Comparison of ENCODE assay signal across 10 mouse cellular contexts in genomic region chr2:152784640-152785039, GRCm38 (mm10). TPM values are rescaled to one million over a fixed set of nuclear protein-coding genes. Genes with fewer than 3 reads are reported as not detected.
A peak's percentile ranks its signal among the peaks of the same experiment; 100 is the strongest.
DNase-seq lines count a peak whose midpoint lies in the region; ATAC-seq and TF ChIP-seq lines count a peak whose summit lies in the region.
"Had no signal": no experiment of that assay in that cellular context is flagged by ENCODE, and none has a peak within 500 bp of the region (broad histone marks: within the 10 kb centered on the region; RNA-seq: fewer than 3 reads in every experiment).

No protein-coding gene starts in this region.

- no peak overlapping the region for H3K4me2 ChIP-seq in liver, embryonic 15.5 days
- H3K4me2 ChIP-seq in neural tube, embryonic 15.5 days, result no peak overlapping the region
- H3K4me2 ChIP-seq: midbrain, embryonic 12.5 days had no signal

- no peak for TF ChIP-seq CTCF in gastrocnemius, adult 2 months (IDR thresholded peaks at IDR 0.05)
- TF ChIP-seq CTCF in left cerebral cortex, adult 2 months (IDR thresholded peaks at IDR 0.05), result no peak

- peak overlapping the region; percentile 95 for H3K27ac ChIP-seq in gastrocnemius, adult 2 months
- peak overlapping the region; percentile 85 for H3K27ac ChIP-seq in left cerebral cortex, adult 2 months
- H3K27ac ChIP-seq in liver, embryonic 15.5 days (replicated peaks), result peak overlapping the region; percentile 99
- peak overlapping the region; percentile 79 for H3K27ac ChIP-seq in neural tube, embryonic 15.5 days (replicated peaks)
- H3K27ac ChIP-seq: midbrain, embryonic 12.5 days had no signal

- H3K4me1 ChIP-seq in liver, embryonic 15.5 days (replicated peaks), result peaks cover 98% of the 10 kb centered on the region
- H3K4me1 ChIP-seq in neural tube, embryonic 15.5 days, result peaks cover 29% of the 10 kb centered on the region

- DNase-seq in gastrocnemius, adult 2 months, result no peak
- DNase-seq in gastrocnemius, adult 18-20 months (ENCODE audit: low spot score), result no peak
- DNase-seq in left cerebral cortex, adult 2 months (ENCODE audit: extremely low spot score in 1 of 2, low spot score in 2 of 2), result no peak
- DNase-seq in left cerebral cortex, adult 18-20 months (ENCODE audit: low spot score in 2 of 2), result no peak
- no peak for DNase-seq in gastrocnemius, postnatal 10 days
- DNase-seq in adipocyte (ENCODE audit: low spot score), result no peak
- DNase-seq: cerebellum, adult 11-12 months had no signal

- H3K9me3 ChIP-seq in liver, embryonic 15.5 days (replicated peaks), result no peaks in the 10 kb centered on the region
- no peaks in the 10 kb centered on the region for H3K9me3 ChIP-seq in neural tube, embryonic 15.5 days (replicated peaks)
- H3K9me3 ChIP-seq: midbrain, embryonic 12.5 days had no signal

- peaks cover 46% of the 10 kb centered on the region for H3K36me3 ChIP-seq in liver, embryonic 15.5 days (replicated peaks)
- H3K36me3 ChIP-seq in neural tube, embryonic 15.5 days, result peaks cover 20% of the 10 kb centered on the region

- no peaks in the 10 kb centered on the region for H3K27me3 ChIP-seq in liver, embryonic 15.5 days
- H3K27me3 ChIP-seq in neural tube, embryonic 15.5 days (replicated peaks), result no peaks in the 10 kb centered on the region
- H3K27me3 ChIP-seq: midbrain, embryonic 12.5 days had no signal

- no peak for ATAC-seq in liver, embryonic 15.5 days (ENCODE audit: insufficient read depth)
- ATAC-seq in neural tube, embryonic 15.5 days (ENCODE audit: low FRiP score), result no peak

- H3K4me3 ChIP-seq in gastrocnemius, adult 2 months, result no peak overlapping the region
- no peak overlapping the region for H3K4me3 ChIP-seq in left cerebral cortex, adult 2 months
- no peak overlapping the region for H3K4me3 ChIP-seq in liver, embryonic 15.5 days (replicated peaks)
- no peak overlapping the region for H3K4me3 ChIP-seq in neural tube, embryonic 15.5 days (replicated peaks)
- H3K4me3 ChIP-seq: midbrain, embryonic 12.5 days had no signal

- H3K9ac ChIP-seq in liver, embryonic 15.5 days, result no peak overlapping the region
- H3K9ac ChIP-seq in neural tube, embryonic 15.5 days (replicated peaks), result no peak overlapping the region
- H3K9ac ChIP-seq: midbrain, embryonic 12.5 days had no signal

- 75% methylated on average over 8 of the region's 8 CpGs for WGBS in liver, embryonic 15.5 days (ENCODE audit: insufficient replicate concordance)
- WGBS in neural tube, embryonic 15.5 days, result 94% methylated on average over 8 of the region's 8 CpGs

- intact Hi-C loops in gastrocnemius, adult 2 months (cut with DNase I), result loop anchor here (5.0 kb wide), 1 partner anchor 47 kb away; the partner anchor contains the start of gene Id1
- intact Hi-C loops in left cerebral cortex, adult 2 months (cut with DNase I), result loop anchor here (1.0 kb wide), 2 partner anchors 36 to 46 kb away; no protein-coding TSS in a partner anchor

RNA-seq across cellular contexts. Expression of gene Cox4i2, which starts 30.7 kb away (rescaled TPM):
- total RNA-seq in gastrocnemius, adult 2 months (2021), result 1 to 10 TPM; 2.0 to 4.2 TPM
- total RNA-seq in gastrocnemius, adult 18-20 months (2021), result 1 to 10 TPM; 2.6 to 3.5 TPM
- 1 to 10 TPM; 1.7 to 1.9 TPM for total RNA-seq in left cerebral cortex, adult 2 months (2021)
- total RNA-seq in left cerebral cortex, adult 18-20 months (2021), result 1 to 10 TPM; 2.7 to 2.8 TPM
- polyA plus RNA-seq in liver, embryonic 15.5 days (2015; fragmentation: Nextera tagmentation; extraction: Ambion mirVana), result 1.0 and 1.1 TPM in 2 replicates
- 4.8 and 7.6 TPM in 2 replicates for polyA plus RNA-seq in neural tube, embryonic 15.5 days (2015; fragmentation: Nextera tagmentation; extraction: Ambion mirVana)
- total RNA-seq in gastrocnemius, postnatal 10 days (2021), result 1 to 10 TPM; 5.6 to 6.9 TPM

RNA-seq across cellular contexts. Expression of gene Bcl2l1, which starts 46.9 kb away (rescaled TPM):
- 10 to 100 TPM; 15.7 to 40.3 TPM for total RNA-seq in gastrocnemius, adult 2 months (2021)
- total RNA-seq in gastrocnemius, adult 18-20 months (2021), result 10 to 100 TPM; 20.6 to 30.6 TPM
- 100 to 1,000 TPM; 133 to 135 TPM for total RNA-seq in left cerebral cortex, adult 2 months (2021)
- total RNA-seq in left cerebral cortex, adult 18-20 months (2021), result 100 to 1,000 TPM; 124 to 130 TPM
- polyA plus RNA-seq in liver, embryonic 15.5 days (2015; fragmentation: Nextera tagmentation; extraction: Ambion mirVana), result 209 and 237 TPM in 2 replicates
- polyA plus RNA-seq in neural tube, embryonic 15.5 days (2015; fragmentation: Nextera tagmentation; extraction: Ambion mirVana), result 119 and 125 TPM in 2 replicates
- 10 to 100 TPM; 19.6 to 21.4 TPM for total RNA-seq in gastrocnemius, postnatal 10 days (2021)

RNA-seq across cellular contexts. Expression of gene Id1, which starts 48.6 kb away (rescaled TPM):
- total RNA-seq in gastrocnemius, adult 2 months (2021), result 10 to 100 TPM in 1 of 2 experiments, 1 to 10 TPM in 1; 6.7 to 26.8 TPM
- 10 to 100 TPM; 16.0 to 28.5 TPM for total RNA-seq in gastrocnemius, adult 18-20 months (2021)
- 10 to 100 TPM; 22.4 to 24.2 TPM for total RNA-seq in left cerebral cortex, adult 2 months (2021)
- 10 to 100 TPM; 20.6 to 27.2 TPM for total RNA-seq in left cerebral cortex, adult 18-20 months (2021)
- 20.5 and 20.9 TPM in 2 replicates for polyA plus RNA-seq in liver, embryonic 15.5 days (2015; fragmentation: Nextera tagmentation; extraction: Ambion mirVana)
- polyA plus RNA-seq in neural tube, embryonic 15.5 days (2015; fragmentation: Nextera tagmentation; extraction: Ambion mirVana), result 57.5 and 59.1 TPM in 2 replicates
- 10 to 100 TPM; 17.6 to 21.1 TPM for total RNA-seq in gastrocnemius, postnatal 10 days (2021)
